Mouse (Mus musculus) heart, embryonic 13.5 days (tissue): ENCODE results near the gene Brcc3. TPM values are rescaled to one million over a fixed set of nuclear protein-coding genes. Genes with fewer than 3 reads are reported as not detected.
"Not testable (repeated sequence)": the region's sequence is repeated elsewhere in the genome, so short reads cannot be mapped to it uniquely, and the experiment has no call there.

Experiments
- ATAC-seq: fragments of 200-750 bp; cut with Nextera tagmentation; 2 replicates; pipeline ENCODE4 v1.8.0; 2017; ENCODE audit warnings: moderate TSS enrichment; ENCODE audit not compliant: insufficient number of reproducible peaks, low FRiP score, low TSS enrichment; ENCODE audit errors: extremely low read depth
- H3K27ac ChIP-seq: fragments of 300-500 bp; sonication (generic); replicated peaks from 2 replicates; pipeline ENCODE4 v1.5.1; 2015; ENCODE audit warnings: moderate library complexity, mild to moderate bottlenecking, inconsistent platforms
- H3K27me3 ChIP-seq: fragments of 300-500 bp; sonication (generic); replicated peaks from 2 replicates; pipeline ENCODE4 v1.6.1; 2015; ENCODE audit warnings: mild to moderate bottlenecking, inconsistent platforms
- H3K36me3 ChIP-seq: fragments of 300-500 bp; sonication (generic); 2 replicates; pipeline ENCODE4 v1.6.1; 2015; ENCODE audit warnings: mild to moderate bottlenecking, inconsistent platforms
- H3K4me1 ChIP-seq: fragments of 300-500 bp; sonication (generic); 2 replicates; pipeline ENCODE4 v1.6.1; 2015; ENCODE audit warnings: inconsistent platforms
- H3K4me2 ChIP-seq: fragments of 300-500 bp; sonication (generic); 2 replicates; pipeline ENCODE4 v1.6.1; 2015; ENCODE audit warnings: inconsistent platforms, mild to moderate bottlenecking, moderate library complexity
- H3K4me3 ChIP-seq: fragments of 300-500 bp; sonication (generic); 2 replicates; pipeline ENCODE4 v1.5.1; 2015; ENCODE audit warnings: moderate library complexity, mild to moderate bottlenecking, inconsistent platforms
- H3K9ac ChIP-seq: fragments of 300-500 bp; sonication (generic); 2 replicates; pipeline ENCODE4 v1.6.1; 2015; ENCODE audit warnings: inconsistent platforms, mild to moderate bottlenecking, moderate library complexity
- H3K9me3 ChIP-seq: fragments of 300-500 bp; sonication (generic); 2 replicates; pipeline ENCODE4 v1.6.1; 2016; ENCODE audit warnings: inconsistent platforms
- WGBS: fragments of 180-500 bp; shearing (Covaris S2); methylation state at CpG from one replicate; pipeline ENCODE4 v1.1.7; 2015; ENCODE audit warnings: mixed read lengths; 5-methylcytosine and 5-hydroxymethylcytosine counted together
- polyA plus RNA-seq: library from polyadenylated mRNA; unstranded; fragments of >200 nt; fragmentation: Nextera tagmentation; extraction: Ambion mirVana; gene quantifications from 2 replicates; pipeline ENCODE4 v1.2.1, GENCODE M21; 2015

Gene Brcc3
- polyA plus RNA-seq, 1 experiment from 2014 or later = 45.9 TPM

- no peak overlapping the region for H3K27ac ChIP-seq
- no peaks in the 10 kb centered on the region for H3K9me3 ChIP-seq
- H3K36me3 ChIP-seq = peaks cover 52% of the 10 kb centered on the region
- WGBS = 78% methylated on average over 1 of the region's 1 CpGs
- no peak overlapping the region for H3K4me2 ChIP-seq
- H3K4me1 ChIP-seq = no peaks in the 10 kb centered on the region
- H3K9ac ChIP-seq = no peak overlapping the region
- no peaks in the 10 kb centered on the region for H3K27me3 ChIP-seq
- no peak overlapping the region for H3K4me3 ChIP-seq
- no peak for ATAC-seq
Measured at GRCm38 (mm10) chrX:75454597-75454996, 38.2 kb downstream of the Brcc3 start.

- WGBS = 11% methylated on average over 37 of the region's 37 CpGs
- not testable (repeated sequence) for H3K27ac ChIP-seq, H3K36me3 ChIP-seq, ATAC-seq, H3K27me3 ChIP-seq, H3K4me1 ChIP-seq, H3K9me3 ChIP-seq
- H3K4me3 ChIP-seq = peak overlapping the region; percentile 50
- H3K9ac ChIP-seq = peak overlapping the region; percentile 67
- H3K4me2 ChIP-seq = peak overlapping the region; percentile 65
Measured at GRCm38 (mm10) chrX:75475182-75475644, 58.8 kb downstream of the Brcc3 start.

GRCm38 (mm10) chrX:75489886-75490285, 73.5 kb downstream of the Brcc3 start:
- Histone ChIP-seq H3K27me3 (no peaks in the 10 kb centered on the region), H3K4me2 (no peak overlapping the region), H3K9ac (no peak overlapping the region), H3K4me3 (no peak overlapping the region), H3K27ac (no peak overlapping the region), H3K4me1 (no peaks in the 10 kb centered on the region), H3K9me3 (no peaks in the 10 kb centered on the region), H3K36me3 (no peaks in the 10 kb centered on the region)
- ATAC-seq = no peak
- 71% methylated on average over 1 of the region's 1 CpGs for WGBS

Other genes with a start within 250 kb of the Brcc3 start
- 77.7 and 81.1 TPM in 2 replicates for gene Fundc2, start 34.2 kb upstream of the Brcc3 start, polyA plus RNA-seq
- 1.6 and 2.3 TPM in 2 replicates for gene F8, start 34.0 kb upstream of the Brcc3 start, polyA plus RNA-seq
- gene Cmc4, start within 50 bp of the Brcc3 start, polyA plus RNA-seq = 17.2 and 18.3 TPM in 2 replicates
- 5.3 and 5.4 TPM in 2 replicates for gene Mtcp1, start within 50 bp of the Brcc3 start, polyA plus RNA-seq
- gene Vbp1, start 97.7 kb downstream of the Brcc3 start, polyA plus RNA-seq = 157 and 181 TPM in 2 replicates
- gene Rab39b, start 161.6 kb downstream of the Brcc3 start, polyA plus RNA-seq = 0.40 and 0.41 TPM in 2 replicates